Mouse (Mus musculus) embryonic facial prominence, embryonic 12.5 days (tissue): ENCODE measurements around the gene Bmp8a. TPM values are rescaled to one million over a fixed set of nuclear protein-coding genes. Genes with fewer than 3 reads are reported as not detected.

Experiments
- ATAC-seq: fragments of 200-750 bp; cut with Nextera tagmentation; 2 replicates; pipeline ENCODE4 v1.8.0; 2017; ENCODE audit not compliant: insufficient number of reproducible peaks, insufficient read depth, low FRiP score, low TSS enrichment
- H3K27ac ChIP-seq: fragments of 300-500 bp; sonication (generic); 2 replicates; pipeline ENCODE4 v1.5.1; 2016; ENCODE audit warnings: mild to moderate bottlenecking
- H3K27me3 ChIP-seq: fragments of 300-500 bp; sonication (generic); 2 replicates; pipeline ENCODE4 v1.6.1; 2016; ENCODE audit warnings: mild to moderate bottlenecking, moderate library complexity
- H3K36me3 ChIP-seq: fragments of 300-500 bp; sonication (generic); 2 replicates; pipeline ENCODE4 v1.6.1; 2016; ENCODE audit warnings: mild to moderate bottlenecking
- H3K4me1 ChIP-seq: fragments of 300-500 bp; sonication (generic); 2 replicates; pipeline ENCODE4 v1.6.1; 2016
- H3K4me2 ChIP-seq: fragments of 300-500 bp; sonication (generic); replicated peaks from 2 replicates; pipeline ENCODE4 v1.6.1; 2016; ENCODE audit warnings: mild to moderate bottlenecking, moderate library complexity
- H3K4me3 ChIP-seq: fragments of 300-500 bp; sonication (generic); 2 replicates; pipeline ENCODE4 v1.5.1; 2016; ENCODE audit warnings: mild to moderate bottlenecking
- H3K9ac ChIP-seq: fragments of 300-500 bp; sonication (generic); 2 replicates; pipeline ENCODE4 v1.6.1; 2016; ENCODE audit warnings: mild to moderate bottlenecking, moderate library complexity
- H3K9me3 ChIP-seq: fragments of 300-500 bp; sonication (generic); 2 replicates; pipeline ENCODE4 v1.6.1; 2016; ENCODE audit warnings: mild to moderate bottlenecking, moderate library complexity
- WGBS: fragments of 180-500 bp; shearing (Covaris S2); methylation state at CpG from one replicate; pipeline ENCODE4 v1.1.7; 2016; 5-methylcytosine and 5-hydroxymethylcytosine counted together
- polyA plus RNA-seq: library from polyadenylated mRNA; unstranded; fragments of >200 nt; fragmentation: Nextera tagmentation; extraction: Ambion mirVana; gene quantifications from 2 replicates; pipeline ENCODE4 v1.2.1, GENCODE M21; 2016

The Bmp8a gene
- 0.10 and 0.19 TPM in 2 replicates for polyA plus RNA-seq

GRCm38 (mm10) chr4:123342642-123343470 is at the start of gene Bmp8a:
Bmp8a (minus strand) TSS chr4:123343252.
- H3K27me3 ChIP-seq, result peaks cover 45% of the 10 kb centered on the region
- ATAC-seq, result peak; percentile 84

GRCm38 (mm10) chr4:123392187-123392586 is 49.1 kb upstream of the Bmp8a start:
- no peak for ATAC-seq
- Histone ChIP-seq H3K27me3 (no peaks in the 10 kb centered on the region), H3K4me1 (no peaks in the 10 kb centered on the region), H3K36me3 (peaks cover 89% of the 10 kb centered on the region), H3K27ac (no peak overlapping the region), H3K9ac (no peak overlapping the region), H3K4me3 (no peak overlapping the region), H3K9me3 (no peaks in the 10 kb centered on the region), H3K4me2 (no peak overlapping the region)
- WGBS, result 100% methylated on average over 1 of the region's 1 CpGs

More at GRCm38 (mm10) chr4:123342642-123343470, at the start of gene Bmp8a:
- Histone ChIP-seq H3K36me3 (peaks cover 3% of the 10 kb centered on the region; the same call in 1 of the 2 replicates), H3K27ac (no peak within 1 kb of the TSS), H3K4me1 (peaks cover 6% of the 10 kb centered on the region; the same call in 1 of the 2 replicates), H3K9ac (no peak within 1 kb of the TSS), H3K4me2 (peak within 1 kb of the TSS; percentile 63), H3K4me3 (peak within 1 kb of the TSS; percentile 45), H3K9me3 (no peaks in the 10 kb centered on the region)
- under 1% methylated on average over 62 of the region's 65 CpGs for WGBS

GRCm38 (mm10) chr4:123385028-123385427 is 42.0 kb upstream of the Bmp8a start:
- ATAC-seq, result no peak
- Histone ChIP-seq H3K9me3 (no peaks in the 10 kb centered on the region), H3K9ac (no peak overlapping the region), H3K4me2 (no peak overlapping the region), H3K27me3 (no peaks in the 10 kb centered on the region), H3K27ac (no peak overlapping the region), H3K36me3 (peaks cover 88% of the 10 kb centered on the region), H3K4me1 (no peaks in the 10 kb centered on the region), H3K4me3 (no peak overlapping the region)
- 80% methylated on average over 1 of the region's 1 CpGs for WGBS

- Histone ChIP-seq H3K36me3 (peaks cover 83% of the 10 kb centered on the region), H3K27me3 (no peaks in the 10 kb centered on the region), H3K9ac (no peak overlapping the region), H3K4me2 (no peak overlapping the region), H3K27ac (no peak overlapping the region), H3K4me3 (no peak overlapping the region), H3K9me3 (no peaks in the 10 kb centered on the region), H3K4me1 (no peaks in the 10 kb centered on the region)
- ATAC-seq, result no peak
- WGBS, result 92% methylated on average over 7 of the region's 7 CpGs
Measured at GRCm38 (mm10) chr4:123383173-123383572, 40.1 kb upstream of the Bmp8a start.

- no peak overlapping the region for H3K4me2 ChIP-seq
- H3K9ac ChIP-seq, result no peak overlapping the region
- peaks cover 82% of the 10 kb centered on the region for H3K36me3 ChIP-seq
- H3K27me3 ChIP-seq, result no peaks in the 10 kb centered on the region
- 91% methylated on average over 4 of the region's 4 CpGs for WGBS
- H3K27ac ChIP-seq, result no peak overlapping the region
- H3K9me3 ChIP-seq, result no peaks in the 10 kb centered on the region
- H3K4me3 ChIP-seq, result no peak overlapping the region
- no peaks in the 10 kb centered on the region for H3K4me1 ChIP-seq
- no peak for ATAC-seq
Measured at GRCm38 (mm10) chr4:123382051-123382450, 39.0 kb upstream of the Bmp8a start.

GRCm38 (mm10) chr4:123381598-123381997 is 38.5 kb upstream of the Bmp8a start:
- no peak overlapping the region for H3K9ac ChIP-seq
- H3K36me3 ChIP-seq, result peaks cover 82% of the 10 kb centered on the region
- no peak overlapping the region for H3K27ac ChIP-seq
- no peak overlapping the region for H3K4me2 ChIP-seq
- H3K9me3 ChIP-seq, result no peaks in the 10 kb centered on the region
- ATAC-seq, result no peak
- 93% methylated on average over 11 of the region's 11 CpGs for WGBS
- H3K4me3 ChIP-seq, result no peak overlapping the region
- no peaks in the 10 kb centered on the region for H3K4me1 ChIP-seq
- no peaks in the 10 kb centered on the region for H3K27me3 ChIP-seq

- Histone ChIP-seq H3K9ac (no peak overlapping the region), H3K36me3 (peaks cover 82% of the 10 kb centered on the region), H3K27me3 (no peaks in the 10 kb centered on the region), H3K4me2 (no peak overlapping the region), H3K4me1 (no peaks in the 10 kb centered on the region), H3K4me3 (no peak overlapping the region), H3K27ac (no peak overlapping the region), H3K9me3 (no peaks in the 10 kb centered on the region)
- no peak for ATAC-seq
- 91% methylated on average over 3 of the region's 3 CpGs for WGBS
Measured at GRCm38 (mm10) chr4:123376031-123376430, 33.0 kb upstream of the Bmp8a start.

GRCm38 (mm10) chr4:123374316-123375008 is 31.4 kb upstream of the Bmp8a start:
- ATAC-seq, result no peak
- Histone ChIP-seq H3K36me3 (peaks cover 87% of the 10 kb centered on the region), H3K4me2 (no peak overlapping the region), H3K4me3 (no peak overlapping the region), H3K27ac (no peak overlapping the region), H3K9me3 (no peaks in the 10 kb centered on the region), H3K9ac (no peak overlapping the region), H3K27me3 (no peaks in the 10 kb centered on the region), H3K4me1 (no peaks in the 10 kb centered on the region)
- WGBS, result 93% methylated on average over 12 of the region's 12 CpGs

- no peak overlapping the region for H3K27ac ChIP-seq
- peaks cover 82% of the 10 kb centered on the region for H3K36me3 ChIP-seq
- H3K9ac ChIP-seq, result no peak overlapping the region
- H3K4me2 ChIP-seq, result no peak overlapping the region
- H3K4me3 ChIP-seq, result no peak overlapping the region
- no peak for ATAC-seq
- no peaks in the 10 kb centered on the region for H3K4me1 ChIP-seq
- H3K9me3 ChIP-seq, result no peaks in the 10 kb centered on the region
- H3K27me3 ChIP-seq, result no peaks in the 10 kb centered on the region
- 94% methylated on average over 4 of the region's 4 CpGs for WGBS
Measured at GRCm38 (mm10) chr4:123363555-123363954, 20.5 kb upstream of the Bmp8a start.

GRCm38 (mm10) chr4:123360771-123361170 is 17.7 kb upstream of the Bmp8a start:
- no peak overlapping the region for H3K9ac ChIP-seq
- no peak for ATAC-seq
- no peaks in the 10 kb centered on the region for H3K4me1 ChIP-seq
- no peak overlapping the region for H3K4me3 ChIP-seq
- peaks cover 76% of the 10 kb centered on the region for H3K36me3 ChIP-seq
- H3K27me3 ChIP-seq, result no peaks in the 10 kb centered on the region
- WGBS, result 93% methylated on average over 12 of the region's 12 CpGs
- H3K27ac ChIP-seq, result no peak overlapping the region
- no peaks in the 10 kb centered on the region for H3K9me3 ChIP-seq
- no peak overlapping the region for H3K4me2 ChIP-seq

- Histone ChIP-seq H3K4me3 (no peak overlapping the region), H3K9ac (no peak overlapping the region), H3K27me3 (no peaks in the 10 kb centered on the region), H3K27ac (no peak overlapping the region), H3K36me3 (peaks cover 80% of the 10 kb centered on the region), H3K9me3 (no peaks in the 10 kb centered on the region), H3K4me1 (no peaks in the 10 kb centered on the region), H3K4me2 (no peak overlapping the region)
- WGBS, result 93% methylated on average over 7 of the region's 7 CpGs
- no peak for ATAC-seq
Measured at GRCm38 (mm10) chr4:123358613-123359012, 15.6 kb upstream of the Bmp8a start.

GRCm38 (mm10) chr4:123355941-123356340 is 12.9 kb upstream of the Bmp8a start:
- Histone ChIP-seq H3K4me3 (no peak overlapping the region), H3K27me3 (no peaks in the 10 kb centered on the region), H3K36me3 (peaks cover 80% of the 10 kb centered on the region), H3K4me1 (no peaks in the 10 kb centered on the region), H3K27ac (no peak overlapping the region), H3K4me2 (no peak overlapping the region), H3K9me3 (no peaks in the 10 kb centered on the region), H3K9ac (no peak overlapping the region)
- no peak for ATAC-seq
- WGBS, result 89% methylated on average over 8 of the region's 8 CpGs
